Comparison of ENCODE assay signal across 27 mouse cellular contexts in genomic region chr12:69365757-69366156, GRCm38 (mm10). TPM values are rescaled to one million over a fixed set of nuclear protein-coding genes. Genes with fewer than 3 reads are reported as not detected.
"Had no signal": no experiment of that assay in that cellular context is flagged by ENCODE, and none has a peak within 500 bp of the region (broad histone marks: within the 10 kb centered on the region; RNA-seq: fewer than 3 reads in every experiment).

No protein-coding gene starts in this region.

- H3K27me3 ChIP-seq: heart, embryonic 12.5 days; hindbrain, embryonic 12.5 days; intestine, embryonic 15.5 days; limb, embryonic 13.5 days; limb, embryonic 15.5 days; liver, embryonic 13.5 days had no signal

- H3K27ac ChIP-seq: heart, adult 2 months; hindbrain, embryonic 10.5 days; hindbrain, embryonic 12.5 days; hindbrain, embryonic 14.5 days; intestine, embryonic 15.5 days; limb, embryonic 13.5 days; limb, embryonic 15.5 days; liver, embryonic 13.5 days had no signal

- H3K4me3 ChIP-seq: heart, adult 2 months; heart, embryonic 12.5 days; hindbrain, embryonic 10.5 days; hindbrain, embryonic 12.5 days; intestine, embryonic 15.5 days; limb, embryonic 13.5 days; limb, embryonic 15.5 days; liver, embryonic 13.5 days had no signal

- H3K36me3 ChIP-seq: heart, embryonic 12.5 days; hindbrain, embryonic 10.5 days; hindbrain, embryonic 12.5 days; intestine, embryonic 15.5 days; limb, embryonic 13.5 days; limb, embryonic 15.5 days; liver, embryonic 13.5 days had no signal

- H3K4me2 ChIP-seq: heart, embryonic 12.5 days; hindbrain, embryonic 12.5 days; hindbrain, embryonic 14.5 days; intestine, embryonic 15.5 days; limb, embryonic 13.5 days; limb, embryonic 15.5 days; liver, embryonic 11.5 days; liver, embryonic 13.5 days had no signal

- H3K9me3 ChIP-seq: heart, embryonic 12.5 days; hindbrain, embryonic 10.5 days; hindbrain, embryonic 12.5 days; intestine, embryonic 15.5 days; limb, embryonic 13.5 days; limb, embryonic 15.5 days; liver, embryonic 13.5 days had no signal

- ATAC-seq: hindbrain, embryonic 16.5 days; inflammation-experienced regulatory T-cells, adult 6 months; intestine, embryonic 15.5 days; intestine, postnatal 0 days had no signal

- DNase-seq: gastrocnemius, postnatal 14 days; gastrocnemius, postnatal 36 days; heart, adult 2 months; heart, postnatal 10 days; heart, postnatal 4 days; kidney, adult 18-20 months; kidney, adult 8-10 months; kidney, postnatal 10 days; kidney, postnatal 25 days; kidney, postnatal 4 days; layer of hippocampus, adult 9-11 months; layer of hippocampus, postnatal 36 days; left cerebral cortex, postnatal 4 days; liver, embryonic 13.5 days had no signal

- H3K9ac ChIP-seq: heart, embryonic 12.5 days; hindbrain, embryonic 12.5 days; hindbrain, embryonic 14.5 days; intestine, embryonic 15.5 days; limb, embryonic 13.5 days; limb, embryonic 15.5 days had no signal

RNA-seq across cellular contexts. Expression of gene Gm9887, which starts 6.5 kb away (rescaled TPM):
- total RNA-seq: gastrocnemius, adult 18-20 months; gastrocnemius, postnatal 36 days; layer of hippocampus, adult 18-20 months had no signal
- polyA plus RNA-seq: inflammation-experienced regulatory T-cells, adult 6 months had no signal
